Mouse (Mus musculus): ENCODE data around the gene Pdilt.

GRCm38 (mm10) chr7:119527548-119527947 is 4.3 kb upstream of the Pdilt start:
- TF ChIP-seq CTCF (IDR thresholded peaks at IDR 0.05; ENCODE audit: extremely low read depth, insufficient read depth, insufficient read length, insufficient replicate concordance) (no peak), POLR2A (IDR thresholded peaks at IDR 0.05; ENCODE audit: low read depth, low read length) (no peak)

Measured in spleen, adult 2 months (tissue).